Mouse (Mus musculus) heart, adult 2 months (tissue): ENCODE results near the gene Arl6.

ENCODE experiments used
- CTCF ChIP-seq: fragments of 200-600 bp; IDR thresholded peaks from 2 replicates; pipeline ENCODE4 v1.8.1; 2022; ENCODE audit warnings: antibody characterized with exemption, mild to moderate bottlenecking, moderate library complexity
- POLR2A ChIP-seq: fragments of 200-500 bp; IDR thresholded peaks from 2 replicates; pipeline ENCODE4 v1.6.1; 2011; ENCODE audit warnings: mild to moderate bottlenecking, low read depth, low read length, control low read depth; ENCODE audit not compliant: insufficient read depth

DNA sequence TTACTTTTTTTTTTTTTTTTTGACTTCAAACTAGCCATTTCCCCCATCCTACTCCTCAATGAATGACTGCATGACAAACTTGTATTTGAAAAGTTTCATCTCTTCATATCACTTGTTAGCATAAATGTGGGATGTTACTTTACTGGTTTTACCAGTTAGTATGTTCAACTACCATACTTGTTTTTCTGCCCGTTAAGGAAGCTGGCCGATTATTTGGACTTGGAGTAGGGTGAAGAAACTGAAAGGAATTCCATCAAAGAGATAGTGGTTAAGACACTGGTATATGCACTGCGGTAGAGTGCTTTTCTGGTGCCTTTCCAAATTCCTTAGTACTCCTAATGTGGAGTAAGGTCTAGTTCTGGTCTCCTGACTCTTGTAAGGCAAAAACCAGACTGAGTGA lies 794 bp upstream of the Arl6 start:
- no peak for TF ChIP-seq CTCF
- TF ChIP-seq POLR2A = no peak
